Mouse (Mus musculus) heart, embryonic 11.5 days (tissue): ENCODE measurements around the gene Hist3h2a. TPM values are rescaled to one million over a fixed set of nuclear protein-coding genes. Genes with fewer than 3 reads are reported as not detected.

Experiments
- ATAC-seq: fragments of 200-750 bp; cut with Nextera tagmentation; replicated peaks from 2 replicates; pipeline ENCODE4 v1.8.0; 2017; ENCODE audit warnings: moderate library complexity; ENCODE audit not compliant: insufficient number of reproducible peaks, low FRiP score, low TSS enrichment
- H3K27ac ChIP-seq: fragments of 300-500 bp; sonication (generic); 2 replicates; pipeline ENCODE4 v1.5.1; 2014; ENCODE audit warnings: mild to moderate bottlenecking, low read depth, low read length
- H3K27me3 ChIP-seq: fragments of 300-500 bp; sonication (generic); 2 replicates; pipeline ENCODE4 v1.6.1; 2014; ENCODE audit warnings: mild to moderate bottlenecking, low read length, mixed read lengths; ENCODE audit not compliant: control insufficient read depth, insufficient read depth
- H3K36me3 ChIP-seq: fragments of 300-500 bp; sonication (generic); 2 replicates; pipeline ENCODE4 v1.6.1; 2014; ENCODE audit warnings: mild to moderate bottlenecking, low read length, moderate library complexity, mixed read lengths; ENCODE audit not compliant: control insufficient read depth, insufficient read depth
- H3K4me1 ChIP-seq: fragments of 300-500 bp; sonication (generic); 2 replicates; pipeline ENCODE4 v1.6.1; 2014; ENCODE audit warnings: low read length; ENCODE audit not compliant: control insufficient read depth, insufficient read depth
- H3K4me2 ChIP-seq: fragments of 300-500 bp; sonication (generic); 2 replicates; pipeline ENCODE4 v1.6.1; 2014; ENCODE audit warnings: mild to moderate bottlenecking, moderate library complexity
- H3K4me3 ChIP-seq: fragments of 300-500 bp; sonication (generic); 2 replicates; pipeline ENCODE4 v1.5.1; 2014; ENCODE audit warnings: low read depth, low read length
- H3K9ac ChIP-seq: fragments of 300-500 bp; sonication (generic); 2 replicates; pipeline ENCODE4 v1.6.1; 2014; ENCODE audit warnings: mild to moderate bottlenecking, low read depth, low read length, moderate library complexity
- H3K9me3 ChIP-seq: fragments of 300-500 bp; sonication (generic); replicated peaks from 2 replicates; pipeline ENCODE4 v1.6.1; 2016; ENCODE audit warnings: low read length; ENCODE audit not compliant: control insufficient read depth
- WGBS: fragments of 180-500 bp; shearing (Covaris S2); extraction: QIAGEN DNeasy Blood & Tissue Kit; methylation state at CpG from one replicate; pipeline ENCODE4 v1.1.7; 2014; ENCODE audit not compliant: insufficient replicate concordance; 5-methylcytosine and 5-hydroxymethylcytosine counted together
- polyA plus RNA-seq: library from polyadenylated mRNA; unstranded; fragments of >200 nt; fragmentation: Nextera tagmentation; extraction: Ambion mirVana; gene quantifications from 2 replicates; pipeline ENCODE4 v1.2.1, GENCODE M21; 2014

Gene Hist3h2a
- polyA plus RNA-seq = 22.5 and 23.3 TPM in 2 replicates

DNA sequence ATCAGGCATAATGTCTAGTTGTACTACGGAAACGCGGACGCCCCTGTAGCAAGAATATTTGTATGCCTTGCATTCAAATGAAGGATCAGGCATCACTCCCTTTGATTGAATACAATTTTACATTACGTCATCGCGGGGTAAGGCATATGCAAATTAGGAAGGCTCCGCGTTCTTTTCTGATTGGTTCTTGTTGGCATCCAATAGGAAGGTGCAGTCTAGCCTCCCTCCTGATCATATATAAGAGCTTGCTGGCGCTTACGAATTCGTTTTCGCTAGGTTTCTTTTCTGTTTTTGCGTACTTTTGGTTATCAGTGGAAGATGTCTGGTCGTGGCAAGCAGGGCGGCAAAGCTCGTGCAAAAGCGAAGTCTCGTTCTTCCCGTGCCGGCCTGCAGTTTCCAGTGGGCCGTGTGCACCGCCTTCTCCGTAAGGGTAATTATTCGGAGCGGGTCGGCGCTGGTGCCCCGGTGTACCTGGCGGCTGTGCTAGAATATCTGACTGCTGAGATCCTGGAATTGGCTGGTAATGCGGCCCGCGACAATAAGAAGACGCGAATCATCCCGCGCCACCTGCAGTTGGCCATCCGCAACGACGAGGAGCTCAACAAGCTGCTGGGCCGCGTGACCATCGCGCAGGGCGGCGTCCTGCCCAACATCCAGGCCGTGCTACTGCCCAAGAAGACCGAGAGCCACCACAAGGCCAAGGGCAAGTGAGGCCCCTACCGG is at the start of gene Hist3h2a, which contains the start of gene Trim17:
Hist3h2a (plus strand) TSS at position 266 of the 723 bp plus-strand sequence.
Trim17 (plus strand) TSS at position 266 of the 723 bp plus-strand sequence.
- under 1% methylated on average over 49 of the region's 49 CpGs for WGBS
- peak; percentile 92 for ATAC-seq

DNA sequence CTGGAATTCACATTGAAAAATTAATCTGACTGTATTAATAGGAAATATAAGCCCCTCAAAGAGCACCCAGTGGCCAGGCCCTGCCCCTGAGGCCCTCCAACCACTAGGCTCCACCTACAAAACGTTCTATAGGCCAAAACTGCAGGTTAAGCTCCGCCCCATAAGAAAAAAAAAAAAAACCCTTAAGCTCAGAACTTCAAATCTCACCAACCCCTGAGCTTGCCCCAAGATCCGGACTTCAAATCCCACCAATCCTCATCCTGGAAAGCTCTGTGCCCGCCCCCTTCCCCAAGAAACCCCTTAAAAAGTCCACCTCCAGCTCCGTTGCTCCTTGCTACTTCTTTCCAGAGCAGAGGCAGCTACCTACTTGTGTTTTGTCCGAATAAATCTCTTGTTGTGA is 49.6 kb upstream of the Hist3h2a start:
- ATAC-seq = no peak
- WGBS = 42% methylated on average over 6 of the region's 6 CpGs
- 0 out of 2 replicates have a peak, but pooled peaks cover 3% of the 10 kb centered on the region for H3K36me3 ChIP-seq
- no peaks in the 10 kb centered on the region for H3K27me3 ChIP-seq
- H3K4me1 ChIP-seq = peaks cover 5% of the 10 kb centered on the region
- no peak overlapping the region for H3K4me3 ChIP-seq
- no peak overlapping the region for H3K27ac ChIP-seq
- peak overlapping the region; percentile 96; the same call in 1 of the 2 replicates for H3K4me2 ChIP-seq
- H3K9ac ChIP-seq = no peak overlapping the region
- H3K9me3 ChIP-seq = no peaks in the 10 kb centered on the region

More for the DNA sequence above, at the start of gene Hist3h2a, which contains the start of gene Trim17:
- H3K36me3 ChIP-seq = no peaks in the 10 kb centered on the region
- H3K4me2 ChIP-seq = peak within 1 kb of the TSS; percentile 87
- peak within 1 kb of the TSS; percentile 82 for H3K4me3 ChIP-seq
- H3K9ac ChIP-seq = peak within 1 kb of the TSS; percentile 96
- H3K9me3 ChIP-seq = no peaks in the 10 kb centered on the region
- H3K27me3 ChIP-seq = peaks cover 20% of the 10 kb centered on the region
- peak within 1 kb of the TSS; percentile 99 for H3K27ac ChIP-seq
- H3K4me1 ChIP-seq = peaks cover 27% of the 10 kb centered on the region

DNA sequence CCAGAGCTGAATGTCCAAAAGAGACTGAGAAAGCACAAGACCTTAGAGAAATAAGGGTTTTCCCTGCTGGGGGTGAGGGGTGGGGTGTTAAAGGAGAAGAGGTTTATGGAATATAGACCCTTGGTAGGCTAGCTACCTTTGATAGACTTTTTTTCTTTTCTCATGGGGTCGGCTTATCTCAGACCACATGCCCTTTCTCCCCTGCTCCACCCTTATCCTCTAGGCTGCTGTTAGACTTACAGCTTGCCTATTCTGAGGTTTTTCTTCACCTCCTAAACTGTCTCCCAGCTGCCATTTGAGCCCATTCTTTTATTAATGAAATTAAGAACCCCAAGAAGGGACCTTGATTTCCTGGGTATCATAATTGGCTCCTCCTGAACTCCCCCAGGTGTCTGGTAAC is 40.7 kb upstream of the Hist3h2a start:
- Histone ChIP-seq H3K4me3 (no peak overlapping the region), H3K36me3 (no peaks in the 10 kb centered on the region), H3K9ac (peak overlapping the region; percentile 71), H3K9me3 (no peaks in the 10 kb centered on the region), H3K27me3 (no peaks in the 10 kb centered on the region; the same call in 1 of the 2 replicates), H3K27ac (peak overlapping the region; percentile 58), H3K4me2 (peak overlapping the region; percentile 77), H3K4me1 (no peaks in the 10 kb centered on the region)
- whole genome bisulfite sequencing = 54% methylated on average over 1 of the region's 1 CpGs
- ATAC-seq = no peak

DNA sequence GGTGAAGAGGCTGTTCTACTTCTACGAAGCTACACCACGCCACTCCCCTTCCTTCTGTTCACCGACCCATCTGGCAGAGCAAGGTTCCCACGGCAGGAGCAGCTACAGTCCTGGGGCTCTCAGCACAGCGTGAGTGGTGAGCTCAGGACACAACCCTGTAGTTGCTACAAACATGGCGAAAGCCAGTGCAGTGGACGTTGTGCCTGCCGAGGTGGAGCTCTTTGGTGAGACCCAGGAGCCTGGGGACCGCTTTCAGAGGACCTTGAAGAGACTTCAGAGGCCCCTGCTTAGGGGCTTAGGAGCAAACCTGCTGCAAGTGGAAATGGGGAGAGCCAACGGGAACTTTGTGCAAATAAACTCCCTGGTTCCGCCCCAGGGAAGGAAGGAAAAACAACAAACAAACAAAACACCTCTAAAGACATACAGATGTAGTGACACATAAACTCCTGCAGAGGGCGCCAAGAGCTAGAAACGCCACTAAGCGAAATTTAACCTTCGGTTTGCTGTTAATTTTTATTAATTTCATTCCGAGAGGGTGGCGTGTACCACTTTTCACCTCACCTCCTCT is 39.9 kb upstream of the Hist3h2a start:
- no peaks in the 10 kb centered on the region; the same call in 1 of the 2 replicates for H3K27me3 ChIP-seq
- no peaks in the 10 kb centered on the region for H3K36me3 ChIP-seq
- WGBS = 11% methylated on average over 17 of the region's 17 CpGs
- peak overlapping the region; percentile 77 for H3K4me2 ChIP-seq
- no peaks in the 10 kb centered on the region for H3K9me3 ChIP-seq
- H3K27ac ChIP-seq = peak overlapping the region; percentile 58
- H3K4me3 ChIP-seq = peak overlapping the region; percentile 38
- H3K9ac ChIP-seq = peak overlapping the region; percentile 71
- no peak for ATAC-seq
- no peaks in the 10 kb centered on the region for H3K4me1 ChIP-seq

DNA sequence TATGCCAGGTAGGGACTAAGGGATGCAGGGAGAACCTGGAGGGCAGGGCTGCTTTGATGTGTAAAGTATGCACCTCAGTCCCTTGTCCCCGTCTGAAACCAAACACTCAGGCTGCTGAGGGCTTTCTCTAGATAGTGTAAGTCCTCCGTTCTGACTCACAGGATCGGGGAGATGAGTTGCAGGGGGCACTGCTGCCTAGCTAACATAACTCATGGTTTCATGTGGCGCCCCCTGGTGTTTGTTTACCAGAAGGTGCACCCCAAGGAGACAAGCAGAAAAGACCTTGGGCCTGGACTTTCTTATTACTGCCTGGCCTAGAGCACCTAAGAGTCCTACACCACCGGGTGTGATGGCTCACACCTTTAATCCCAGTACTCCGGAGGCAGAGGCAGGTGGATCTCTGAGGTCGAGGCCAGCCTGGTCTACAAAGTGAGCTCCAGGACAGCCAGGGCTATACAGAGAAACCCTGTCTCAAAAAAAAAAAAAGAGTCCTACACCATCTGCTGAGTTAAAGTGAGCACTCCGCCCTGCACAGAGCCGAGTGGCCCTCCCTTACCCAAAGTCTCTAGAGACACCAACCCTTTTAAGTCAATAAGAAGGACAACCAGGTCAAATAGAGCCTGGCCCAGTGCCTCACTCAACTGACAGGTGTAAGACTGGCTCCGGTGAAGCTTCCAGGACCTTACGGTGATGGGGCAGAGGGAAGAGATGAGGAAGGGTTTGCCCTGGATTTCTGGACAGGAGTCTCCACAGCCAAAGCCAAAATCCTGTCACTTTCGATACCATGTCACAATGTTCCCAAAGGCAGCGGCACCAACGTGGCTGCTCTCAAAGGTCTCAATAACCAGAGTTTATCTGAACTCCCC is 37.4 kb upstream of the Hist3h2a start:
- Histone ChIP-seq H3K4me2 (no peak overlapping the region), H3K36me3 (no peaks in the 10 kb centered on the region), H3K9me3 (no peaks in the 10 kb centered on the region), H3K4me1 (no peaks in the 10 kb centered on the region), H3K4me3 (no peak overlapping the region), H3K27ac (no peak overlapping the region), H3K9ac (no peak overlapping the region), H3K27me3 (no peaks in the 10 kb centered on the region; the same call in 1 of the 2 replicates)
- 50% methylated on average over 14 of the region's 14 CpGs for WGBS
- no peak for ATAC-seq

DNA sequence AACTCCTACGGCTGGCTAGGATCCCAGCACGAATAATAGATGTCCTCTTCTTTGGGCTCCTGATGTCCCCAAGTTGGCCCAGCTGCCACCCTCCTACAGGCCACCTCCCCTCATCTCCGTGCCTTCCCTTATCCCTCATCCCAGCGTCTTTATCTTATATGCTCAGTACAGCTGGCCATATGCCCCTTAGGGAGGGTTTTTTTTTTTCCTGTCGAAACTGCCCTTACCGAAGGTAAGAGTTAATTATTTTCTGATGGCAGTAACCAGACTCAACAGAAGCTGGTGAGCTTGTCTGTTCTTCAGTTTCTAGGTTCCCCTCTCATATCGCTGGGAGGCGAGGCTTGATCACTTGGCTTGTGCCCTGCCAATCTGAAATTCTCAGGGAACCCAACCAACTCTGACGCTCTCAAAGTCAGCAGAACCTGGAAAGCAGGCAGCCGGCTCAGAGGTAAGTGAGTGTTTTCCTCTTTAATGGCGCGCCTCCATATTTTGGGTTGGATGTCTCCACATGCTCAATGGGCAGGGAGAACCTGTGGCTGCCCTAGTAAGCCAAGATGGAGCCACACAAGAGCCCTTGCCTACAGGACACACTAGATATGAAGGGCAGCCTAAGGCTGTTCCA is 36.6 kb upstream of the Hist3h2a start, which contains the start of gene Btnl10:
Btnl10 (plus strand) TSS at position 164 of the 622 bp plus-strand sequence.
- H3K9me3 ChIP-seq = no peaks in the 10 kb centered on the region
- no peak within 1 kb of the TSS for H3K4me3 ChIP-seq
- no peaks in the 10 kb centered on the region for H3K4me1 ChIP-seq
- no peaks in the 10 kb centered on the region for H3K36me3 ChIP-seq
- H3K27ac ChIP-seq = no peak within 1 kb of the TSS
- no peak within 1 kb of the TSS for H3K9ac ChIP-seq
- ATAC-seq = no peak
- WGBS = 74% methylated on average over 12 of the region's 12 CpGs
- H3K4me2 ChIP-seq = no peak within 1 kb of the TSS
- no peaks in the 10 kb centered on the region; the same call in 1 of the 2 replicates for H3K27me3 ChIP-seq

DNA sequence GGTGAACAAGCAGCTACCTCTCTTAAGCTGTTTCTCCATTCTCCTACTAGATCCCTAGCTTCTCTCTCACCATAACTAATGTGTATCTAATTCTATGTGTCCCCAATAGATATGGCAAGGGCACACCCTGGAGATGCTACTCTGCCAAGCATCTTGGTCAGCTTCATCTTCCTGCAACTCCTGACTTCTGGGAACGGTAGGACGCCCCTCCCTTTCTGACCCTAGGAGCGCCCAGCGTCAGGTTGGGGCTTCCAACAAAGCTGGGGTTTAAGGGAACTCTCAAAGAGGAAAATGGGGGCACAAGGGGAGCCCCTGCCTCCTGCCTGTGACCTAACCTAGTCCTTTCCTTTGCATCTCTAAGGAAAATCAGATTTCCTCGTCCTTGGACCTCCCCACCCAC is 35.7 kb upstream of the Hist3h2a start:
- no peak for ATAC-seq
- Histone ChIP-seq H3K4me3 (no peak overlapping the region), H3K9ac (no peak overlapping the region), H3K4me1 (no peaks in the 10 kb centered on the region), H3K9me3 (no peaks in the 10 kb centered on the region), H3K36me3 (no peaks in the 10 kb centered on the region), H3K27me3 (no peaks in the 10 kb centered on the region; the same call in 1 of the 2 replicates), H3K4me2 (no peak overlapping the region), H3K27ac (no peak overlapping the region)
- 63% methylated on average over 5 of the region's 5 CpGs for WGBS

DNA sequence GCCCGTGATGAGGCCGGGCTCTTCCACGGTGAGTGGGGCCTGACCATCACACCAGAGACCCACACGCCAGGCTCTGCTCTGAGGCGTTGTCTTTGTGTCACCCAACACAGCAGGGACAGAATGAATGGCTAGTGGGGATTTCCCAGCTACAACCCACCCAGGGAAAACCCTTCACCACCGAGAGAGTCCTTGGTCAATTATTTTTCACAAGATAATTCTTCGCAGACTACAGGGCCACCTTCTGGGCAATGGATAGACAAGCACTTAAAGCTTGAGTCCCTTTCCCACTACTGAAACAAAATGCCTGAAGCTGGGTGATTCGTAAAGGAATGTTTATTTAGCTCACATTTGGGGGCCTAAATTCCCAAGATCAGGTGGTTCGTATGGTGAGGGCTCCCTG is 32.1 kb upstream of the Hist3h2a start:
- Histone ChIP-seq H3K27me3 (no peaks in the 10 kb centered on the region), H3K9me3 (no peaks in the 10 kb centered on the region), H3K4me1 (no peaks in the 10 kb centered on the region), H3K27ac (no peak overlapping the region), H3K36me3 (no peaks in the 10 kb centered on the region), H3K4me2 (no peak overlapping the region), H3K4me3 (no peak overlapping the region), H3K9ac (no peak overlapping the region)
- 78% methylated on average over 9 of the region's 9 CpGs for WGBS
- ATAC-seq = no peak
